Mouse (Mus musculus): Measurements from ENCODE around the gene Mtfp1. TPM values are rescaled to one million over a fixed set of nuclear protein-coding genes. Genes with fewer than 3 reads are reported as not detected.

Gene Mtfp1
- 3.6 TPM for polyA plus RNA-seq (2014; fragmentation: Illumina TruSeq; extraction: RNeasy Lipid Tissue Mini Kit (QIAGEN cat#74804); ENCODE audit: low read depth, low replicate concordance)

GRCm38 (mm10) chr11:4095171-4096053, at the start of gene Mtfp1:
TSS of gene Mtfp1 (minus strand) at chr11:4095445.

GRCm38 (mm10) chr11:4134986-4135935, 40.0 kb upstream of the Mtfp1 start, which contains the start of gene Rnf215:
TSS of gene Rnf215 (plus strand) at chr11:4135202.

GRCm38 (mm10) chr11:4122742-4123579, 27.7 kb upstream of the Mtfp1 start, which contains the start of gene Sec14l2:
TSS of gene Sec14l2 (minus strand) at chr11:4123415.

GRCm38 (mm10) chr11:4064627-4065122, 30.6 kb downstream of the Mtfp1 start, which contains the start of gene Sec14l3:
TSS of gene Sec14l3 (plus strand) at chr11:4064841.

Other genes with a start within 250 kb of the Mtfp1 start
- not detected for gene Osbp2, start 231.5 kb downstream of the Mtfp1 start, polyA plus RNA-seq (2014; fragmentation: Illumina TruSeq; extraction: RNeasy Lipid Tissue Mini Kit (QIAGEN cat#74804); ENCODE audit: low read depth, low replicate concordance)
- gene 4921536K21Rik, start 200.3 kb downstream of the Mtfp1 start, polyA plus RNA-seq (2014; fragmentation: Illumina TruSeq; extraction: RNeasy Lipid Tissue Mini Kit (QIAGEN cat#74804); ENCODE audit: low read depth, low replicate concordance) = 1.1 TPM
- 8.5 TPM for gene Dusp18, start 200.2 kb downstream of the Mtfp1 start, polyA plus RNA-seq (2014; fragmentation: Illumina TruSeq; extraction: RNeasy Lipid Tissue Mini Kit (QIAGEN cat#74804); ENCODE audit: low read depth, low replicate concordance)
- 0.19 TPM for gene Slc35e4, start 180.8 kb downstream of the Mtfp1 start, polyA plus RNA-seq (2014; fragmentation: Illumina TruSeq; extraction: RNeasy Lipid Tissue Mini Kit (QIAGEN cat#74804); ENCODE audit: low read depth, low replicate concordance)
- gene Tcn2, start 163.3 kb downstream of the Mtfp1 start, polyA plus RNA-seq (2014; fragmentation: Illumina TruSeq; extraction: RNeasy Lipid Tissue Mini Kit (QIAGEN cat#74804); ENCODE audit: low read depth, low replicate concordance) = 2.2 TPM
- 14.2 TPM for gene Pes1, start 131.5 kb downstream of the Mtfp1 start, polyA plus RNA-seq (2014; fragmentation: Illumina TruSeq; extraction: RNeasy Lipid Tissue Mini Kit (QIAGEN cat#74804); ENCODE audit: low read depth, low replicate concordance)
- not detected for gene 4930556J24Rik, start 118.7 kb downstream of the Mtfp1 start, polyA plus RNA-seq (2014; fragmentation: Illumina TruSeq; extraction: RNeasy Lipid Tissue Mini Kit (QIAGEN cat#74804); ENCODE audit: low read depth, low replicate concordance)
- 1.8 TPM for gene Gal3st1, start 111.8 kb downstream of the Mtfp1 start, polyA plus RNA-seq (2014; fragmentation: Illumina TruSeq; extraction: RNeasy Lipid Tissue Mini Kit (QIAGEN cat#74804); ENCODE audit: low read depth, low replicate concordance)
- gene Sec14l4, start 64.0 kb downstream of the Mtfp1 start, polyA plus RNA-seq (2014; fragmentation: Illumina TruSeq; extraction: RNeasy Lipid Tissue Mini Kit (QIAGEN cat#74804); ENCODE audit: low read depth, low replicate concordance) = 0.13 TPM
- gene Sec14l3, start 30.6 kb downstream of the Mtfp1 start, polyA plus RNA-seq (2014; fragmentation: Illumina TruSeq; extraction: RNeasy Lipid Tissue Mini Kit (QIAGEN cat#74804); ENCODE audit: low read depth, low replicate concordance) = not detected
- gene Sec14l2, start 28.0 kb upstream of the Mtfp1 start, polyA plus RNA-seq (2014; fragmentation: Illumina TruSeq; extraction: RNeasy Lipid Tissue Mini Kit (QIAGEN cat#74804); ENCODE audit: low read depth, low replicate concordance) = 0.54 TPM
- 3.1 TPM for gene Rnf215, start 39.8 kb upstream of the Mtfp1 start, polyA plus RNA-seq (2014; fragmentation: Illumina TruSeq; extraction: RNeasy Lipid Tissue Mini Kit (QIAGEN cat#74804); ENCODE audit: low read depth, low replicate concordance)
- 2.7 TPM for gene Ccdc157, start 64.8 kb upstream of the Mtfp1 start, polyA plus RNA-seq (2014; fragmentation: Illumina TruSeq; extraction: RNeasy Lipid Tissue Mini Kit (QIAGEN cat#74804); ENCODE audit: low read depth, low replicate concordance)
- gene Sf3a1, start 64.9 kb upstream of the Mtfp1 start, polyA plus RNA-seq (2014; fragmentation: Illumina TruSeq; extraction: RNeasy Lipid Tissue Mini Kit (QIAGEN cat#74804); ENCODE audit: low read depth, low replicate concordance) = 13.8 TPM
- gene Tbc1d10a, start 91.3 kb upstream of the Mtfp1 start, polyA plus RNA-seq (2014; fragmentation: Illumina TruSeq; extraction: RNeasy Lipid Tissue Mini Kit (QIAGEN cat#74804); ENCODE audit: low read depth, low replicate concordance) = not detected
- gene Castor1, start 122.8 kb upstream of the Mtfp1 start, polyA plus RNA-seq (2014; fragmentation: Illumina TruSeq; extraction: RNeasy Lipid Tissue Mini Kit (QIAGEN cat#74804); ENCODE audit: low read depth, low replicate concordance) = not detected
- gene Osm, start 141.0 kb upstream of the Mtfp1 start, polyA plus RNA-seq (2014; fragmentation: Illumina TruSeq; extraction: RNeasy Lipid Tissue Mini Kit (QIAGEN cat#74804); ENCODE audit: low read depth, low replicate concordance) = not detected
- gene Lif, start 162.1 kb upstream of the Mtfp1 start, polyA plus RNA-seq (2014; fragmentation: Illumina TruSeq; extraction: RNeasy Lipid Tissue Mini Kit (QIAGEN cat#74804); ENCODE audit: low read depth, low replicate concordance) = 0.50 TPM

Measured in sigmoid colon, adult 10 weeks (tissue).